16 mouse cellular contexts compared by ENCODE assay signal in the genomic region with DNA sequence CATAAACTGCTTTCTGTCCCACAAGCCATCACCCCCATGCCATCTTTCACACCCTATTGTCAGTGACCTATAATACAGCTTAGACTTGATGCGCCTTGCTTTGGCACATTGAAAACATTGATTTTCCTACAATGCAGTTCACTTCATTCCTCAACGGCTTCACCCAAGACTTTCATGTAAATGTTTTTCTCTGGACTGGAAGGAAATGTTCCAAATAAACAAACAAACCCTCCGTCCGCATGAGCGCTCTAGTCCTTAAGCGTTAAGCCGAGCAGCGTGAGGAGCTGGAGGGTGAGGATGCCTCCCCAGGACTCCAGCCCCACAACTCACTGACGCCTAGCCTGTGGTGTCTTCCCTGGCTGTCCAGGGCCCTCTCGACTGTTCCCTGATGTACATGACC.
DNase-seq lines count a peak whose midpoint lies in the region; ATAC-seq and TF ChIP-seq lines count a peak whose summit lies in the region.
"Had no signal": no experiment of that assay in that cellular context is flagged by ENCODE, and none has a peak within 500 bp of the region (broad histone marks: within the 10 kb centered on the region; RNA-seq: fewer than 3 reads in every experiment).

No protein-coding gene starts in this region.

- no peak for TF ChIP-seq EP300 in lung, postnatal 0 days (IDR thresholded peaks at IDR 0.05)

- WGBS in hindbrain, embryonic 11.5 days = 60% methylated on average over 10 of the region's 10 CpGs
- 60% methylated on average over 10 of the region's 10 CpGs for WGBS in hindbrain, embryonic 14.5 days
- 49% methylated on average over 10 of the region's 10 CpGs for WGBS in lung, postnatal 0 days
- WGBS in embryonic facial prominence, embryonic 12.5 days = 66% methylated on average over 10 of the region's 10 CpGs
- 75% methylated on average over 10 of the region's 10 CpGs for WGBS in limb, embryonic 10.5 days

- H3K4me1 ChIP-seq in hindbrain, embryonic 11.5 days (replicated peaks; ENCODE audit: control insufficient read depth, insufficient read depth, low read length) = peaks cover 16% of the 10 kb centered on the region
- peaks cover 34% of the 10 kb centered on the region for H3K4me1 ChIP-seq in hindbrain, embryonic 14.5 days (replicated peaks; ENCODE audit: control insufficient read depth, insufficient read depth, low read length)
- H3K4me1 ChIP-seq in lung, postnatal 0 days (ENCODE audit: insufficient read depth, low read depth, low read length) = peaks cover 4% of the 10 kb centered on the region; the same call in 1 of the 2 replicates
- H3K4me1 ChIP-seq in embryonic facial prominence, embryonic 12.5 days = peaks cover 30% of the 10 kb centered on the region
- peaks cover 63% of the 10 kb centered on the region for H3K4me1 ChIP-seq in limb, embryonic 10.5 days
- H3K4me1 ChIP-seq: liver, embryonic 15.5 days had no signal

- no peak for ATAC-seq in hindbrain, embryonic 11.5 days (ENCODE audit: low FRiP score)
- no peak for ATAC-seq in hindbrain, embryonic 14.5 days (ENCODE audit: low FRiP score)
- no peak for ATAC-seq in lung, postnatal 0 days
- no peak for ATAC-seq in embryonic facial prominence, embryonic 12.5 days (ENCODE audit: insufficient number of reproducible peaks, insufficient read depth, low FRiP score, low TSS enrichment)
- ATAC-seq: inflammation-experienced regulatory T-cells, adult 6 months had no signal

- 0 out of 2 replicates have a peak overlapping the region, but pooled peaks have one; percentile 7 for H3K27ac ChIP-seq in hindbrain, embryonic 11.5 days (ENCODE audit: low read depth, low read length)
- H3K27ac ChIP-seq in hindbrain, embryonic 14.5 days = no peak overlapping the region
- H3K27ac ChIP-seq in lung, postnatal 0 days (ENCODE audit: low read length) = peak overlapping the region; percentile 27; the same call in 1 of the 2 replicates
- peak overlapping the region; percentile 97 for H3K27ac ChIP-seq in embryonic facial prominence, embryonic 12.5 days
- H3K27ac ChIP-seq in limb, embryonic 10.5 days = peak overlapping the region; percentile 95
- H3K27ac ChIP-seq: gastrocnemius, adult 2 months; liver, embryonic 15.5 days had no signal

- H3K9me3 ChIP-seq in hindbrain, embryonic 11.5 days (ENCODE audit: control insufficient read depth, low read length) = no peaks in the 10 kb centered on the region
- H3K9me3 ChIP-seq in hindbrain, embryonic 14.5 days (ENCODE audit: control insufficient read depth, low read length) = no peaks in the 10 kb centered on the region
- no peaks in the 10 kb centered on the region for H3K9me3 ChIP-seq in lung, postnatal 0 days (ENCODE audit: low read length)
- no peaks in the 10 kb centered on the region for H3K9me3 ChIP-seq in embryonic facial prominence, embryonic 12.5 days
- no peaks in the 10 kb centered on the region for H3K9me3 ChIP-seq in limb, embryonic 10.5 days (replicated peaks)
- H3K9me3 ChIP-seq: heart, embryonic 15.5 days; limb, embryonic 15.5 days; liver, embryonic 15.5 days had no signal

- no peak for TF ChIP-seq CTCF in lung, postnatal 0 days (IDR thresholded peaks at IDR 0.05)

- H3K27me3 ChIP-seq in hindbrain, embryonic 11.5 days (ENCODE audit: control insufficient read depth, insufficient read depth, low read length) = no peaks in the 10 kb centered on the region
- no peaks in the 10 kb centered on the region for H3K27me3 ChIP-seq in hindbrain, embryonic 14.5 days (ENCODE audit: control insufficient read depth, insufficient read depth, low read length)
- no peaks in the 10 kb centered on the region for H3K27me3 ChIP-seq in lung, postnatal 0 days (replicated peaks; ENCODE audit: insufficient read depth, low read length)
- H3K27me3 ChIP-seq in embryonic facial prominence, embryonic 12.5 days = no peaks in the 10 kb centered on the region
- H3K27me3 ChIP-seq in limb, embryonic 10.5 days (ENCODE audit: low read depth, poor library complexity, severe bottlenecking) = no peaks in the 10 kb centered on the region
- H3K27me3 ChIP-seq: heart, embryonic 15.5 days; limb, embryonic 15.5 days had no signal

- no peak overlapping the region for H3K4me2 ChIP-seq in hindbrain, embryonic 11.5 days (replicated peaks; ENCODE audit: low read depth, low read length)
- H3K4me2 ChIP-seq in hindbrain, embryonic 14.5 days (replicated peaks) = no peak overlapping the region
- H3K4me2 ChIP-seq in lung, postnatal 0 days (replicated peaks; ENCODE audit: low read depth, low read length) = no peak overlapping the region
- no peak overlapping the region for H3K4me2 ChIP-seq in embryonic facial prominence, embryonic 12.5 days (replicated peaks)
- H3K4me2 ChIP-seq: heart, embryonic 15.5 days; limb, embryonic 15.5 days; liver, embryonic 15.5 days had no signal

- DNase-seq in hindbrain, embryonic 11.5 days (ENCODE audit: low spot score) = no peak
- no peak for DNase-seq in hindbrain, embryonic 14.5 days (ENCODE audit: low spot score)
- peak; percentile 17 for DNase-seq in lung, postnatal 0 days (ENCODE audit: low spot score)
- no peak for DNase-seq in lung, postnatal 36 days
- no peak for DNase-seq in limb, embryonic 10.5 days (ENCODE audit: low spot score)
- no peak for DNase-seq in spleen, postnatal 4 days (ENCODE audit: low spot score in 2 of 2)
- DNase-seq: cerebellum, adult 18-20 months; gastrocnemius, adult 2 months; midbrain, embryonic 14.5 days; thymus, postnatal 14 days had no signal

- no peak overlapping the region for H3K9ac ChIP-seq in hindbrain, embryonic 11.5 days (ENCODE audit: low read depth, low read length)
- no peak overlapping the region for H3K9ac ChIP-seq in hindbrain, embryonic 14.5 days
- H3K9ac ChIP-seq in lung, postnatal 0 days (replicated peaks; ENCODE audit: low read depth) = no peak overlapping the region
- no peak overlapping the region for H3K9ac ChIP-seq in embryonic facial prominence, embryonic 12.5 days
- H3K9ac ChIP-seq: heart, embryonic 15.5 days; limb, embryonic 15.5 days; liver, embryonic 15.5 days had no signal

- no peak overlapping the region for H3K4me3 ChIP-seq in hindbrain, embryonic 11.5 days (ENCODE audit: low read depth, low read length)
- no peak overlapping the region for H3K4me3 ChIP-seq in hindbrain, embryonic 14.5 days (replicated peaks; ENCODE audit: low read length)
- H3K4me3 ChIP-seq in lung, postnatal 0 days (ENCODE audit: low read depth, low read length) = no peak overlapping the region
- no peak overlapping the region for H3K4me3 ChIP-seq in embryonic facial prominence, embryonic 12.5 days
- H3K4me3 ChIP-seq in limb, embryonic 10.5 days = no peak overlapping the region
- H3K4me3 ChIP-seq: gastrocnemius, adult 2 months; heart, embryonic 15.5 days; limb, embryonic 15.5 days; liver, embryonic 15.5 days; myocyte had no signal

- H3K36me3 ChIP-seq in hindbrain, embryonic 11.5 days (ENCODE audit: control insufficient read depth, insufficient read depth, low read length) = no peaks in the 10 kb centered on the region
- H3K36me3 ChIP-seq in hindbrain, embryonic 14.5 days (replicated peaks; ENCODE audit: control insufficient read depth, insufficient read depth) = no peaks in the 10 kb centered on the region
- no peaks in the 10 kb centered on the region for H3K36me3 ChIP-seq in lung, postnatal 0 days (ENCODE audit: insufficient read depth, low read length)
- H3K36me3 ChIP-seq in embryonic facial prominence, embryonic 12.5 days = no peaks in the 10 kb centered on the region
- 0 out of 2 replicates have a peak, but pooled peaks cover 2% of the 10 kb centered on the region for H3K36me3 ChIP-seq in limb, embryonic 10.5 days
- H3K36me3 ChIP-seq: heart, embryonic 15.5 days; limb, embryonic 15.5 days; liver, embryonic 15.5 days had no signal
